Mouse (Mus musculus) right cerebral cortex, postnatal 36 days (tissue): ENCODE data around the gene Nudt7.

Experiments used
- DNase-seq, 2 experiments: peaks; one replicate each; pipeline ENCODE4 v3.0.0; 2022; ENCODE audit warnings: low spot score in 2 of 2, mixed read lengths in 1 of 2

Nudt7 gene

DNA sequence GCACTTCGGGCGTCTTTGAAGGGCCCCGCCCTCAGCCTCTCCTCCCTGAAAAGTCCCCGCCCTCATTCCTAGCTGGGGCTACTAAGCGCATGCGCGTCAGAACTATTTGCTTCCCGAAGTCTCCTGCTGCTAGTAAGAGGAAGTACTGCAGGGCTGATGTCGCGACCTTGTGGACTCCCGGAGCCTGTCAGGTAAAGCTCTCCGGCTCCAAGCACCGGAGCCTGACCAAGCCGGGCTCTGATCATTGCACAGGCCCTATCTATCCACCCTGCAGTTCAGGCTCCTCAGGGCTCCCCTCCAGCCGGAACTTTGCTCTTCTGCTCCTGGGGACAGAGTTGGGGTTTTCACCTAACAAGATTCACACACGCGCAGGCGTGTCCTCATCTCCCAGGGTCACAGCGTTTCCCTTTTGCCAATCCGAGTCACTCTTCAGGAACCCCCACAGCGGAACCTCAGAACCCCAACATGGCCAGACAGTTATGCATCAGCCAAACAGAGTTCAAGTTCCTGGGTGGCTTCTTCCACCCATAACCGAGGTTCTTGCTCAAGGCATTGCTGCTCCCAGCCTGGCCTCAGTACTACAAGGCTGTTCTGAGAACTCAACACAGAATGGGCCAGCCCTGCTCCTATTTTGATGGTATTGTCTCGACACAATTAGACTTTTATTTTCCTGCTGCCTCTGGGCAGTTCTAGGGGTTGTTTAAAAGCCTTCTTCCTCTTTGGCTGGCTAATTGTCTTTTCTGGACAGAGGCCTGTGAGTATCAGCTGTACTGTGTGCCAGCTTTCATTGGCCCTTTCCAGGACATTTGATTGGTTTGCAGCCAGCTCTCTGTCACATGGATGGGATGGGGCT, at the start of gene Nudt7:
Nudt7 (plus strand) TSS at position 48 of the 853 bp plus-strand sequence.
- peak; percentile 73 to 76 for DNase-seq

GRCm38 (mm10) chr8:114087932-114088331, 45.4 kb upstream of the Nudt7 start:
- no peak for DNase-seq

- DNase-seq: no peak
Observed at GRCm38 (mm10) chr8:114090736-114091135, 42.6 kb upstream of the Nudt7 start.

- no peak for DNase-seq
Observed at GRCm38 (mm10) chr8:114093321-114093720, 40.0 kb upstream of the Nudt7 start.

- DNase-seq: no peak
Observed at GRCm38 (mm10) chr8:114094526-114094925, 38.8 kb upstream of the Nudt7 start.

DNA sequence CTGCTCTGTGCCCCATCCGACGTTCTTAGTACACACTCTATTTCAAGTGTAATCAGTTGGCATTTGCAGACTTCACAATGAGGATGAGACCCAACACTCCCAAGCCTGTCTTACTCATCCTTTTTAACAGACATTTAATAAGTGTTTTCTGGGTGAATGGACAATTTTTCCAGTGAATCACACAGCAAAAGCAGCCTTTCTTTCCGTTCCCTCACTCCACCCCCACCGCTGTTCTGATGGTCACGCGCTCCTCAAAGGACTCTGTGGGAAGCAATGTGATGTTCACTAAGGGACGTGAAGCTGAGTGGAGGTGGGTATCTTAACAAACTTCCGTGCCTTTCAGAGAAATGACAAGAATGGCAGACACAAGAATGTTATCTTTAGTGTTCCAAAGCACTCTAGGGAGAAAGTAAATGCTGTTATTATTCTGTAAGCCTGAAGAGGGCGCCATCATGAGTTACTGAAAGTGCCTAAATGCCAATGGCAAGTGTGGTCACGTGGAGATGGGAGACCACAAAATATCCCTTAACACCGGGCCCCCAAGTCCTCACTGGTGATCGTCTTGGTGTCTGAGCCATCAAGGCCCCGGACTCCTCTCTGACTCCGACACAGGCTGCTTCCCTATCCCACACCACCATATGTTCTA, 32.7 kb upstream of the Nudt7 start:
- no peak for DNase-seq

GRCm38 (mm10) chr8:114103401-114103800, 30.0 kb upstream of the Nudt7 start:
- DNase-seq: peak in 1 of 2 experiments; percentile 13

DNA sequence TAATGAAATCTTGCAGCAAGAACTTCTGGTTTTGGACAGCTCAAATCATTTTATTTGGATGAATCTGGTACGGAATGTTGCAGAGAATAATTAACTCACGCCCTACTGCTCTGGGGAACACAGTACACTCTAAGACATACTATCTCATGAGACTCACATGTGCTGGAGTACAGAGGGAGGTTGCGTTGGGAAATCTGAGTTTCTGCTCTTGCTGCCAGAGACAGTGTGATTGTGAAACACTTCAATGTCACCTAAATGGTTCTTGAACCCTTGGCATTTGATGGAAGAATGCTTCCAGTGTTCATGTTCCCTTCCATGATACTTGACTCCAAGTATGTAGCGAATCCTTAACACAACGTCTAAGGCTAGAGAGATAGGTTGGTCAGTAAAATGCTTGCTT, 27.4 kb upstream of the Nudt7 start:
- no peak for DNase-seq

GRCm38 (mm10) chr8:114109365-114110140, 23.8 kb upstream of the Nudt7 start:
- DNase-seq: no peak

- DNase-seq: no peak
Observed at GRCm38 (mm10) chr8:114115076-114115475, 18.3 kb upstream of the Nudt7 start.

DNA sequence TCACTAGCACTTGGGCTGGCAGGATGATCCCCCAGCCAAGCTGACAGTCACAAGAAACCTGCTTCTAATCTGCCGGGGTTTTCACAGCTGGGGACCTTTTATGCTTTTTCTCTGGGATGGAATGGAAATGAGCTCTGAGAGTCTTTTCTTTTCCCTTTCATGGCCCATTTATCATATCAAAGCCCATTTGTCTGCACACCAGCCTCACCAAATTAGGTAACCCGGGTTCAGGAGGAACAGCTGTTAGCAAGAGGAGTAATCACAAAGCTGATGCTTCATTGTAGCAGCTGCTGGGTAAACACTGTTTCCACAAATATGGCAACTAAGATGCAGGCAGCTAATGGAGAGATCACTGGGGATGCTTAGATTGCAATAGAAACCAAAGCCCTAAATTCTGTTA, 17.3 kb upstream of the Nudt7 start:
- DNase-seq: no peak

DNA sequence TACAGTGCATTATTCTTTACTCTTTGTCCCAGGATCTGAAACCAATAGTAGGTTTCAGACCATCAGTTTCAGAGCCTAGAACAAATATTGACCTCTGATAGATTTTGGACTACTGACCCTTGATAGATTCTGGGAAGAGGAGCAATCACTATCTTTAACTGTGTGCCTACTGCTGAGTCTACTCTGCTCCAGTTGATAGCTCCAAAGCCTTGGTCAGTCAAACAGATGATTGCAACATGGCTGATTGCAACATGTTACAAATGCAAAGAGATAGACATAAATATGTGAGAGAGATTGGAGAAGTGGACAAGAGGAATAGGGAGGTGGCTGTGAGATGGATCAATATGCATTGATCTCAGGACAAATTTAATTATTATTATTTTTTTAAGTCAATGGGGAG, 15.9 kb upstream of the Nudt7 start:
- DNase-seq: no peak

GRCm38 (mm10) chr8:114121781-114122180, 11.6 kb upstream of the Nudt7 start:
- no peak for DNase-seq

- DNase-seq: no peak
Observed at GRCm38 (mm10) chr8:114123611-114124010, 9.7 kb upstream of the Nudt7 start.

- no peak for DNase-seq
Observed at GRCm38 (mm10) chr8:114124084-114124750, 9.1 kb upstream of the Nudt7 start.

- DNase-seq: no peak
Observed at GRCm38 (mm10) chr8:114130838-114131237, 2.5 kb upstream of the Nudt7 start.

DNA sequence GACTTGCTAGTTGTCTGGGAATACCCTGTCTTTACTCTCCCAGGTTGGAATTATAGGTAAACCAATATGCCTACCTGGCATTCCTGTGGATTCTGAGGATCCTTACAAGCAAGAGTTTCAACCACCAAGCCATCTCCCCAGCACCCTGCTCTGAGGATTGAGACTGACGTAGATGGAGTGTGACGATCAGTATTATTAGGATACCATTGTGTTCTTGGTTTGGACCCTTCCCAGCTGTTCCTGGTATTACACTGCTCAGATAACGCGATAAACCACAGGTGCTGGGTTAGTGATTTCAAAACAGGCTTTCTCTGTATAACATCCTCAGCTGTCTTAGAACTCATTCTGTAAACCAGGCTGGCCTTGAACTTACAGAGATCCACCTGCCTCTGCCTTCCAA, 1.9 kb upstream of the Nudt7 start:
- DNase-seq: no peak

- DNase-seq: no peak
Observed at GRCm38 (mm10) chr8:114133050-114133509, 277 bp upstream of the Nudt7 start.

DNA sequence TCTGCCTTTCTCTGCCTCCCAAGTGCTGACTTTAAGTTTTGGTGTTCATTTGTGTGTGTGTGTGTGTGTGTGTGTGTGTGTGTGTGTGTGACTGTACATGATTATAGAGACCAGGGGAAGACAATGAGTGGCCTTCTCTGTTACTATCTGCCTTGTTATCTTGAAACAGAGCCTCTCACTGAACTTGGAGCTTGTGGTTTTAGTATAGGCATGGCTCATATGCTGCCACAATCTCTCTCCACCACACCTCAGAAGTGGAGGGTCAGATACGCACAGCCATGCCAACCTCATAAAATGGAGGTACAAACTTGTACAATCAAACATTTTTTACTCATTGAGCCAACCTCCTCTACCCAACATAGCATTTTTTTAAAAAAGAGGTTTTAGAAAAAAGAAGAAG, 3.4 kb downstream of the Nudt7 start:
- DNase-seq: no peak

DNA sequence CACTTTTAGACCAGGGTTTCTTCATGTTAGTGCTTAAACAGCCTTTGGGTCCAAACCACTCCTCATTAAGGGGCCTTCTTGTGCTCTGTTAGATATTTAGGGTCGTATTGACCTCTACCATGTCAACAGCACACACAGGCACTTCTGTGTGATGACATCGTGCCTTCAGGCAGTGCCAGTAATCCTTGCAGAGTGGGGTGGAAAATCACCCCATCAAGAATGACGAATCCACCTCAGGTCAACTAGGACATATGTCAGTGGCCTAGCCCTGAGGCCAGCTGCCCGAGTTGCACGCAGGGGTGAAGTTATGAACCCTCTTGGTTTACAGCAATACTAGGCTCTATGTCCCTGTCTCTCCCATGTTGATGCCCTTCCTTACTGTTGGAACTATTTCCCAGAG, 3.8 kb downstream of the Nudt7 start:
- DNase-seq: no peak

DNA sequence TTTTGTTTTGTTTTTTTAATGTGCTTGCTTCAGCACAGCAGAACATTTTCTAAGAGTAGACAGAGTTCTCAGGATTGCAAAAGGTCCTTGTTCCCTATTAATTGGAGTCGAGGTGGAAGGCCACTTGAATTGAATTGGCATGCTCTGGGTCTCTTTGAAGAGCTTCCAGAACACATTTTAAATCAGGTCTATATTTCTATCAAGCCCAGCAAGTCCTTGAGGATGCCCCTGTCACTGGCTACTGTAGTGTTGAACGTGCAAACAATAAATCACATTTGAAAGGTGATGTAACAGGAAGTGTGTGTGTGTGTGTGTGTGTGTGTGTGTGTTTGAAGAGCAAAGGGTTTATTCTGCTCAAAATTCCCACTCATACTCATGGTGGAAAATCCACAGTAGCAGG, 7.1 kb downstream of the Nudt7 start:
- no peak for DNase-seq

- DNase-seq: no peak
Observed at GRCm38 (mm10) chr8:114142199-114142598, 8.8 kb downstream of the Nudt7 start.
